Mouse (Mus musculus) CH12.LX (cell line): ENCODE results near the gene Palmd. TPM values are rescaled to one million over a fixed set of nuclear protein-coding genes. Genes with fewer than 3 reads are reported as not detected.

Experiments
- DNase-seq: peaks from one replicate; pipeline ENCODE4 v3.0.0-alpha.2; 2013; ENCODE audit errors: extremely low read depth
- H3K27ac ChIP-seq: 2 replicates; pipeline ENCODE4 v1.5.1; 2012; ENCODE audit warnings: low read depth, mild to moderate bottlenecking, control low read depth, moderate library complexity; ENCODE audit not compliant: insufficient read depth
- H3K27me3 ChIP-seq: replicated peaks from 2 replicates; pipeline ENCODE3; 2012; ENCODE audit warnings: inconsistent platforms
- H3K36me3 ChIP-seq, 2 experiments: replicated peaks in 1 of 2; 2 replicates each; pipeline versions ENCODE3 to v1.6.1; 2012; ENCODE audit warnings: inconsistent platforms in 1 of 2, low read length in 1 of 2, mild to moderate bottlenecking in 1 of 2, mixed read lengths in 1 of 2, moderate library complexity in 1 of 2; ENCODE audit not compliant: control insufficient read depth in 1 of 2, insufficient read depth in 1 of 2
- H3K4me1 ChIP-seq, 2 experiments: 2 replicates each; pipeline ENCODE4 v1.6.1; 2012; ENCODE audit warnings: inconsistent platforms in 1 of 2, moderate library complexity in 1 of 2; ENCODE audit not compliant: insufficient read depth in 2 of 2, control insufficient read depth in 1 of 2
- H3K4me2 ChIP-seq: 2 replicates; pipeline ENCODE4 v1.6.1; 2012; ENCODE audit warnings: low read depth, mild to moderate bottlenecking, control low read depth; ENCODE audit not compliant: poor library complexity, insufficient read depth, severe bottlenecking
- H3K4me3 ChIP-seq, 3 experiments: fragments of 150-350 bp in 1 of 3; sonication (generic) in 1 of 3; replicated peaks in 1 of 3; 2 replicates each; pipeline versions ENCODE3 to v1.5.1; 2011 to 2012; ENCODE audit warnings: low read depth in 2 of 3, low read length in 2 of 3, mild to moderate bottlenecking in 2 of 3, moderate library complexity in 2 of 3, control low read depth in 1 of 3, improper control_type of control experiment in 1 of 3, inconsistent platforms in 1 of 3, mixed read lengths in 1 of 3; ENCODE audit not compliant: poor library complexity in 1 of 3
- H3K79me2 ChIP-seq: replicated peaks from 2 replicates; pipeline ENCODE4 v1.6.1; 2012; ENCODE audit warnings: mild to moderate bottlenecking, moderate library complexity; ENCODE audit not compliant: control insufficient read depth, poor library complexity, insufficient read depth, severe bottlenecking; ENCODE audit errors: extremely low read depth
- H3K9ac ChIP-seq: 2 replicates; pipeline ENCODE4 v1.6.1; 2012; ENCODE audit warnings: low read depth, mild to moderate bottlenecking, control low read depth, moderate library complexity; ENCODE audit not compliant: insufficient read depth
- H3K9me3 ChIP-seq: replicated peaks from 2 replicates; pipeline ENCODE3; 2012; ENCODE audit warnings: low read length, inconsistent platforms, mixed read lengths
- CHD1 ChIP-seq: IDR thresholded peaks from 2 replicates; pipeline ENCODE4 v1.6.1; 2012; ENCODE audit warnings: low read depth, low read length, improper control_type of control experiment, inconsistent platforms
- CTCF ChIP-seq, 2 experiments: IDR thresholded peaks in 1 of 2; conservative IDR thresholded peaks in 1 of 2; 2 replicates each; pipeline ENCODE4 v1.5.1; 2011 to 2012; ENCODE audit warnings: low read depth in 2 of 2, low read length in 2 of 2, improper control_type of control experiment in 1 of 2, inconsistent platforms in 1 of 2, mild to moderate bottlenecking in 1 of 2, moderate library complexity in 1 of 2
- ELF1 ChIP-seq: IDR thresholded peaks from 2 replicates; pipeline ENCODE4 v1.6.1; 2014; ENCODE audit warnings: low read depth, mild to moderate bottlenecking, inconsistent platforms, low read length, improper control_type of control experiment
- HCFC1 ChIP-seq: IDR thresholded peaks from 2 replicates; pipeline ENCODE4 v1.6.1; 2012; ENCODE audit warnings: low read depth, mild to moderate bottlenecking, inconsistent platforms, low read length, improper control_type of control experiment
- IRF4 ChIP-seq: IDR thresholded peaks from 2 replicates; pipeline ENCODE4 v1.6.1; 2014; ENCODE audit warnings: low read depth, mild to moderate bottlenecking, inconsistent platforms, low read length, improper control_type of control experiment
- JUN ChIP-seq: IDR thresholded peaks from 2 replicates; pipeline ENCODE4 v1.6.1; 2011; ENCODE audit warnings: low read depth, mild to moderate bottlenecking, low read length, improper control_type of control experiment, moderate library complexity; ENCODE audit not compliant: insufficient read depth
- MEF2A ChIP-seq: IDR thresholded peaks from 2 replicates; pipeline ENCODE4 v1.6.1; 2014; ENCODE audit warnings: low read depth, mild to moderate bottlenecking, inconsistent platforms, low read length, improper control_type of control experiment, borderline replicate concordance
- MYC ChIP-seq: IDR thresholded peaks from 2 replicates; pipeline ENCODE4 v1.6.1; 2011; ENCODE audit warnings: low read depth, mild to moderate bottlenecking, improper control_type of control experiment, low read length
- NELFE ChIP-seq: IDR thresholded peaks from 2 replicates; pipeline ENCODE4 v1.6.1; 2011; ENCODE audit warnings: low read depth, low read length, improper control_type of control experiment
- PAX5 ChIP-seq: IDR thresholded peaks from 2 replicates; pipeline ENCODE4 v1.6.1; 2012; ENCODE audit warnings: low read length, inconsistent platforms, mixed read lengths
- POLR2A ChIP-seq: IDR thresholded peaks from 2 replicates; pipeline ENCODE4 v1.6.1; 2011; ENCODE audit warnings: low read depth, mild to moderate bottlenecking, improper control_type of control experiment, low read length
- RAD21 ChIP-seq: IDR thresholded peaks from 2 replicates; pipeline ENCODE4 v1.6.1; 2011; ENCODE audit warnings: low read depth, mild to moderate bottlenecking, low read length, improper control_type of control experiment, moderate library complexity
- RCOR1 ChIP-seq: conservative IDR thresholded peaks from 2 replicates; pipeline ENCODE4 v1.6.1; 2012; ENCODE audit warnings: low read depth, mild to moderate bottlenecking, inconsistent platforms, low read length, improper control_type of control experiment
- SIN3A ChIP-seq: IDR thresholded peaks from 2 replicates; pipeline ENCODE4 v1.6.1; 2012; ENCODE audit warnings: low read length, improper control_type of control experiment, inconsistent platforms
- TBP ChIP-seq: conservative IDR thresholded peaks from 2 replicates; pipeline ENCODE4 v1.6.1; 2011; ENCODE audit warnings: low read depth, low read length, improper control_type of control experiment
- UBTF ChIP-seq: IDR thresholded peaks from 2 replicates; pipeline ENCODE4 v1.6.1; 2012; ENCODE audit warnings: low read depth, mild to moderate bottlenecking, inconsistent platforms, low read length, improper control_type of control experiment, moderate library complexity
- USF1 ChIP-seq: IDR thresholded peaks from 2 replicates; pipeline ENCODE4 v1.6.1; 2014; ENCODE audit warnings: low read depth, mild to moderate bottlenecking, inconsistent platforms, low read length, improper control_type of control experiment
- USF2 ChIP-seq: conservative IDR thresholded peaks from 2 replicates; pipeline ENCODE4 v1.6.1; 2011; ENCODE audit warnings: low read depth, low read length, improper control_type of control experiment
- ZC3H11A ChIP-seq: IDR thresholded peaks from 2 replicates; pipeline ENCODE4 v1.6.1; 2012; ENCODE audit warnings: low read depth, mild to moderate bottlenecking, inconsistent platforms, low read length, improper control_type of control experiment
- ZMIZ1 ChIP-seq: IDR thresholded peaks from 2 replicates; pipeline ENCODE4 v1.6.1; 2012; ENCODE audit warnings: low read depth, mild to moderate bottlenecking, inconsistent platforms, low read length, improper control_type of control experiment
- ZNF384 ChIP-seq: IDR thresholded peaks from 2 replicates; pipeline ENCODE4 v1.6.1; 2012; ENCODE audit warnings: low read depth, low read length, improper control_type of control experiment, inconsistent platforms
- dilution Hi-C: fragments of 300-500 bp; cut with MboI; formaldehyde crosslinking; loops from 2 replicates; pipeline ENCODE4 v1.14.3; 2020; ENCODE audit warnings: low sequenced_read_pairs; ENCODE audit not compliant: extremely low pct_unique_long_range_greater_than_20kb, extremely low pct_ligation_motif_present
- in situ Hi-C: fragments of 300-500 bp; cut with MboI; formaldehyde crosslinking; loops from 3 replicates; pipeline ENCODE4 v1.14.3; 2019; ENCODE audit warnings: low sequenced_read_pairs, low pct_ligation_motif_present, low pct_unique_long_range_greater_than_20kb, mixed read lengths
- polyA plus RNA-seq: library from polyadenylated mRNA; unstranded; fragments of >175 nt; gene quantifications from 2 replicates; pipeline ENCODE4 v1.2.1, GENCODE M21; 2012; ENCODE audit warnings: low read depth; ENCODE audit not compliant: insufficient read length
- total RNA-seq, 2 experiments: library from RNA; depleted of rRNA; stranded (reverse); fragments of 300-350 nt in 1 of 2; fragments of >200 nt in 1 of 2; gene quantifications; 2 replicates each; pipeline ENCODE4 v1.2.3; 2012 to 2014

Palmd gene
- total and polyA plus RNA-seq, 3 experiments = not detected

- H3K4me2 ChIP-seq = no peak overlapping the region
- TF ChIP-seq TBP (no peak), ELF1 (no peak)
- no peaks in the 10 kb centered on the region for H3K27me3 ChIP-seq
- dilution Hi-C loops = no loop called here
- DNase-seq = no peak
- H3K9ac ChIP-seq = no peak overlapping the region
- H3K79me2 ChIP-seq = no peaks in the 10 kb centered on the region
- H3K27ac ChIP-seq = no peak overlapping the region
- H3K4me1 ChIP-seq = no peaks in the 10 kb centered on the region
- in situ Hi-C loops = no loop called here
- H3K4me3 ChIP-seq = no peak overlapping the region
- H3K9me3 ChIP-seq = no peaks in the 10 kb centered on the region
- peaks cover 23 to 75% of the 10 kb centered on the region in 2 experiments for H3K36me3 ChIP-seq
These were observed 78.2 kb downstream of the Palmd start for GRCm38 (mm10) chr3:116890576-116890975.

GRCm38 (mm10) chr3:116889358-116889757 is 79.4 kb downstream of the Palmd start:
- H3K36me3 ChIP-seq = peaks cover 31 to 76% of the 10 kb centered on the region in 2 experiments
- in situ Hi-C loops = no loop called here

GRCm38 (mm10) chr3:116884941-116885340 is 83.8 kb downstream of the Palmd start:
- TF ChIP-seq POLR2A (no peak), MEF2A (no peak), PAX5 (no peak), USF2 (no peak), ZMIZ1 (no peak), JUN (no peak), NELFE (no peak), HCFC1 (no peak), RAD21 (no peak), IRF4 (no peak), USF1 (no peak), CHD1 (no peak), RCOR1 (no peak), ZC3H11A (no peak)
- no peak overlapping the region for H3K4me2 ChIP-seq
- peaks cover 32 to 79% of the 10 kb centered on the region in 2 experiments for H3K36me3 ChIP-seq
- H3K9ac ChIP-seq = no peak overlapping the region
- dilution Hi-C loops = no loop called here
- no peaks in the 10 kb centered on the region for H3K27me3 ChIP-seq
- no peaks in the 10 kb centered on the region for H3K79me2 ChIP-seq
- DNase-seq = no peak
- no peak overlapping the region for H3K27ac ChIP-seq
- no peak overlapping the region for H3K4me3 ChIP-seq
- no peaks in the 10 kb centered on the region for H3K4me1 ChIP-seq
- H3K9me3 ChIP-seq = no peaks in the 10 kb centered on the region
- in situ Hi-C loops = no loop called here

More at GRCm38 (mm10) chr3:116889358-116889757, 79.4 kb downstream of the Palmd start:
- H3K9ac ChIP-seq = no peak overlapping the region
- no peak overlapping the region for H3K4me2 ChIP-seq
- H3K27ac ChIP-seq = no peak overlapping the region
- H3K4me3 ChIP-seq = no peak overlapping the region
- H3K79me2 ChIP-seq = no peaks in the 10 kb centered on the region
- no peak for DNase-seq
- TF ChIP-seq IRF4 (no peak), CTCF (conservative IDR thresholded peaks at IDR 0.05 in 1 of 2, IDR thresholded peaks at IDR 0.05 in 1 of 2; ENCODE audit: low read depth in 2 of 2, low read length in 2 of 2) (no peak), USF2 (no peak), SIN3A (no peak), USF1 (no peak), MYC (no peak), ZNF384 (no peak), UBTF (no peak), RAD21 (no peak)
- no peaks in the 10 kb centered on the region for H3K27me3 ChIP-seq
- H3K4me1 ChIP-seq = no peaks in the 10 kb centered on the region
- no peaks in the 10 kb centered on the region for H3K9me3 ChIP-seq
- dilution Hi-C loops = no loop called here
